Mouse (Mus musculus): ENCODE measurements around the gene Orc3. TPM values are rescaled to one million over a fixed set of nuclear protein-coding genes. Genes with fewer than 3 reads are reported as not detected.

Orc3 gene
- polyA plus RNA-seq (2014; fragmentation: Nextera tagmentation; extraction: Ambion mirVana): 105 and 108 TPM in 2 replicates

- Histone ChIP-seq H3K27me3 (ENCODE audit: insufficient read depth, low read length) (no peaks in the 10 kb centered on the region), H3K4me2 (peak within 1 kb of the TSS; percentile 95), H3K36me3 (ENCODE audit: insufficient read depth) (peaks cover 3% of the 10 kb centered on the region; the same call in 1 of the 2 replicates), H3K4me1 (ENCODE audit: insufficient read depth) (0 out of 2 replicates have a peak, but pooled peaks cover 12% of the 10 kb centered on the region), H3K9me3 (ENCODE audit: low read depth, low read length) (no peaks in the 10 kb centered on the region), H3K4me3 (ENCODE audit: low read depth, low read length) (peak within 1 kb of the TSS; percentile 80), H3K27ac (ENCODE audit: low read depth) (peak within 1 kb of the TSS; percentile 76), H3K9ac (peak within 1 kb of the TSS; percentile 74)
- WGBS: under 1% methylated on average over 42 of the region's 42 CpGs
- peak; percentile 49; the same call in 1 of the 2 replicates for TF ChIP-seq CTCF (IDR thresholded peaks at IDR 0.05; ENCODE audit: low read depth)
- DNase-seq: peak; percentile 96
- peak; percentile 99 for ATAC-seq (ENCODE audit: insufficient read depth)
Measured at GRCm38 (mm10) chr4:34614630-34615094, at the start of gene Orc3, which contains the start of gene Rars2. Orc3 (minus strand) TSS chr4:34614944. Rars2 (plus strand) TSS chr4:34614957.

GRCm38 (mm10) chr4:34661927-34662326 is 47.2 kb upstream of the Orc3 start:
- Histone ChIP-seq H3K4me2 (no peak overlapping the region), H3K36me3 (ENCODE audit: insufficient read depth) (peaks cover 76% of the 10 kb centered on the region), H3K9ac (no peak overlapping the region), H3K4me3 (ENCODE audit: low read depth, low read length) (no peak overlapping the region), H3K9me3 (ENCODE audit: low read depth, low read length) (no peaks in the 10 kb centered on the region), H3K4me1 (ENCODE audit: insufficient read depth) (no peaks in the 10 kb centered on the region), H3K27ac (ENCODE audit: low read depth) (no peak overlapping the region), H3K27me3 (ENCODE audit: insufficient read depth, low read length) (no peaks in the 10 kb centered on the region)
- DNase-seq: no peak
- 83% methylated on average over 6 of the region's 6 CpGs for WGBS
- TF ChIP-seq CTCF (IDR thresholded peaks at IDR 0.05; ENCODE audit: low read depth): no peak
- ATAC-seq (ENCODE audit: insufficient read depth): peak; percentile 41; the same call in 1 of the 2 replicates

- Histone ChIP-seq H3K9me3 (ENCODE audit: low read depth, low read length) (no peaks in the 10 kb centered on the region), H3K4me2 (no peak overlapping the region), H3K9ac (no peak overlapping the region), H3K27me3 (ENCODE audit: insufficient read depth, low read length) (no peaks in the 10 kb centered on the region), H3K4me1 (ENCODE audit: insufficient read depth) (no peaks in the 10 kb centered on the region), H3K27ac (ENCODE audit: low read depth) (no peak overlapping the region), H3K36me3 (ENCODE audit: insufficient read depth) (peaks cover 76% of the 10 kb centered on the region), H3K4me3 (ENCODE audit: low read depth, low read length) (no peak overlapping the region)
- TF ChIP-seq CTCF (IDR thresholded peaks at IDR 0.05; ENCODE audit: low read depth): no peak
- ATAC-seq (ENCODE audit: insufficient read depth) (0 out of 2 replicates have a peak, but pooled peaks have one; percentile 35), DNase-seq (no peak)
- 88% methylated on average over 2 of the region's 2 CpGs for WGBS
Measured at GRCm38 (mm10) chr4:34661514-34661913, 46.8 kb upstream of the Orc3 start.

GRCm38 (mm10) chr4:34659012-34659411 is 44.3 kb upstream of the Orc3 start:
- H3K36me3 ChIP-seq (ENCODE audit: insufficient read depth): peaks cover 79% of the 10 kb centered on the region
- H3K9ac ChIP-seq: no peak overlapping the region
- H3K4me2 ChIP-seq: no peak overlapping the region
- H3K27me3 ChIP-seq (ENCODE audit: insufficient read depth, low read length): no peaks in the 10 kb centered on the region
- H3K4me3 ChIP-seq (ENCODE audit: low read depth, low read length): no peak overlapping the region
- no peak for DNase-seq
- TF ChIP-seq CTCF (IDR thresholded peaks at IDR 0.05; ENCODE audit: low read depth): no peak
- no peaks in the 10 kb centered on the region for H3K4me1 ChIP-seq (ENCODE audit: insufficient read depth)
- H3K9me3 ChIP-seq (ENCODE audit: low read depth, low read length): no peaks in the 10 kb centered on the region
- H3K27ac ChIP-seq (ENCODE audit: low read depth): no peak overlapping the region
- ATAC-seq (ENCODE audit: insufficient read depth): no peak
- WGBS: 90% methylated on average over 2 of the region's 2 CpGs

GRCm38 (mm10) chr4:34656101-34656500 is 41.4 kb upstream of the Orc3 start:
- ATAC-seq (ENCODE audit: insufficient read depth): no peak
- peaks cover 76% of the 10 kb centered on the region for H3K36me3 ChIP-seq (ENCODE audit: insufficient read depth)
- WGBS: 94% methylated on average over 9 of the region's 10 CpGs

GRCm38 (mm10) chr4:34653179-34653578 is 38.4 kb upstream of the Orc3 start:
- H3K4me2 ChIP-seq: no peak overlapping the region
- no peaks in the 10 kb centered on the region for H3K9me3 ChIP-seq (ENCODE audit: low read depth, low read length)
- TF ChIP-seq CTCF (IDR thresholded peaks at IDR 0.05; ENCODE audit: low read depth): no peak
- 93% methylated on average over 7 of the region's 7 CpGs for WGBS
- DNase-seq (no peak), ATAC-seq (ENCODE audit: insufficient read depth) (no peak)
- no peak overlapping the region for H3K9ac ChIP-seq
- H3K4me1 ChIP-seq (ENCODE audit: insufficient read depth): no peaks in the 10 kb centered on the region
- peaks cover 66% of the 10 kb centered on the region for H3K36me3 ChIP-seq (ENCODE audit: insufficient read depth)
- H3K27ac ChIP-seq (ENCODE audit: low read depth): no peak overlapping the region
- H3K27me3 ChIP-seq (ENCODE audit: insufficient read depth, low read length): no peaks in the 10 kb centered on the region
- H3K4me3 ChIP-seq (ENCODE audit: low read depth, low read length): no peak overlapping the region

More at GRCm38 (mm10) chr4:34656101-34656500, 41.4 kb upstream of the Orc3 start:
- H3K9ac ChIP-seq: no peak overlapping the region
- no peaks in the 10 kb centered on the region for H3K4me1 ChIP-seq (ENCODE audit: insufficient read depth)
- no peaks in the 10 kb centered on the region for H3K27me3 ChIP-seq (ENCODE audit: insufficient read depth, low read length)
- TF ChIP-seq CTCF (IDR thresholded peaks at IDR 0.05; ENCODE audit: low read depth): no peak
- H3K4me3 ChIP-seq (ENCODE audit: low read depth, low read length): no peak overlapping the region
- H3K27ac ChIP-seq (ENCODE audit: low read depth): no peak overlapping the region
- H3K9me3 ChIP-seq (ENCODE audit: low read depth, low read length): no peaks in the 10 kb centered on the region
- H3K4me2 ChIP-seq: no peak overlapping the region
- no peak for DNase-seq

- ATAC-seq (ENCODE audit: insufficient read depth) (no peak), DNase-seq (no peak)
- Histone ChIP-seq H3K9ac (no peak overlapping the region), H3K27ac (ENCODE audit: low read depth) (no peak overlapping the region), H3K4me3 (ENCODE audit: low read depth, low read length) (no peak overlapping the region), H3K27me3 (ENCODE audit: insufficient read depth, low read length) (no peaks in the 10 kb centered on the region), H3K4me1 (ENCODE audit: insufficient read depth) (no peaks in the 10 kb centered on the region), H3K4me2 (no peak overlapping the region), H3K36me3 (ENCODE audit: insufficient read depth) (peaks cover 59% of the 10 kb centered on the region), H3K9me3 (ENCODE audit: low read depth, low read length) (no peaks in the 10 kb centered on the region)
- no peak for TF ChIP-seq CTCF (IDR thresholded peaks at IDR 0.05; ENCODE audit: low read depth)
Measured at GRCm38 (mm10) chr4:34644779-34645178, 30.0 kb upstream of the Orc3 start.
